Mouse (Mus musculus): ENCODE data around the gene Rnf224. TPM values are rescaled to one million over a fixed set of nuclear protein-coding genes. Genes with fewer than 3 reads are reported as not detected.

The Rnf224 gene
- polyA plus RNA-seq, 1 experiment from 2014 or later = not detected

DNA sequence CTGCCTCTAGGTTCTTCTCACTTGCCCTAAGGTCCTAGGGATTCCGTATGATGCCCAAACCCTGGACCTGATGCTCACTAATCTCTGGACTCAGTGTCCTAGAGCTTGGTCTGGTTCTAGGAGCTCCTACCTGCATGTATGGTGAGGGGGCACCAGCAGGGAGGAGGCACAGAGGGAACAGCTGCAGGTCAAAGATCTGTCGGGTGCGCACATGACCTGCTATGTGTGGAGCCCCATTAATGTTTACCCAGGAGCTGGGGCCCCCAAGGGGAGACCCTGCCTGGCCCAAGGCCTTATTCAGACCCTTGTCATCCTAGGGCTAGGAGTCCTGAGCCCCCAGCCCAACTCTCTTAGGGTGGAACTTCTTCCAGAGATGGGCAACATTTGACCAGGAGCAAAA, 2.5 kb downstream of the Rnf224 start, which contains the start of gene Slc34a3:
Gene Slc34a3, minus strand, starts transcription at position 315 of the 400 bp plus-strand sequence.
- ATAC-seq (ENCODE audit: low FRiP score) (no peak), DNase-seq (ENCODE audit: low spot score, missing footprints) (peak; percentile 44)
- 87% methylated on average over 3 of the region's 3 CpGs for WGBS
- H3K9me3 ChIP-seq (ENCODE audit: control insufficient read depth, low read length) = no peaks in the 10 kb centered on the region
- H3K9ac ChIP-seq (ENCODE audit: low read length) = no peak within 1 kb of the TSS
- H3K4me3 ChIP-seq (ENCODE audit: low read depth, low read length) = no peak within 1 kb of the TSS
- no peak within 1 kb of the TSS for H3K4me2 ChIP-seq
- no peak within 1 kb of the TSS for H3K27ac ChIP-seq (ENCODE audit: low read depth, low read length)
- no peaks in the 10 kb centered on the region for H3K27me3 ChIP-seq (ENCODE audit: control insufficient read depth, insufficient read depth, low read length)
- H3K36me3 ChIP-seq (ENCODE audit: control insufficient read depth, insufficient read depth, low read length) = no peaks in the 10 kb centered on the region
- H3K4me1 ChIP-seq (ENCODE audit: control insufficient read depth, insufficient read depth, low read length) = no peaks in the 10 kb centered on the region

DNA sequence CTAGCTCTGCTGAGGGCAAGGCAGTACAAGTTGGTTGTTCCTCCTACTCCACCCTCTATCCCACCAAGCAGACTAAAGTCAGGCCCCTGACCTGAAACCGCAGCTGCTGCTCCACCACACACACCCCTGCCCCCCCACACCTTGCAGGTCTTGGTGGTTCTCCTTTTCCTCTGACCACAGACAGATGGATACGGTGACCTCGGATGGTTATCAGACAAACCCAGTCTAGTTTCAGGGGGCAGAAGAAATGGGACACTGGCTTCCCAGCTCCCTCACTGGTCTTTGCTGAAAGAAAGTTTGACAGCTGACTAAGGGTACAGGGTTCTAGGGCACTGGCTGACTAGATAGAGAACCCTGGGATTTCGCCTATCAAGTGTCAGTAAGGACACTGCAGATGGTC, 3.2 kb downstream of the Rnf224 start:
- no peaks in the 10 kb centered on the region for H3K27me3 ChIP-seq (ENCODE audit: control insufficient read depth, insufficient read depth, low read length)
- H3K9me3 ChIP-seq (ENCODE audit: control insufficient read depth, low read length) = no peaks in the 10 kb centered on the region

DNA sequence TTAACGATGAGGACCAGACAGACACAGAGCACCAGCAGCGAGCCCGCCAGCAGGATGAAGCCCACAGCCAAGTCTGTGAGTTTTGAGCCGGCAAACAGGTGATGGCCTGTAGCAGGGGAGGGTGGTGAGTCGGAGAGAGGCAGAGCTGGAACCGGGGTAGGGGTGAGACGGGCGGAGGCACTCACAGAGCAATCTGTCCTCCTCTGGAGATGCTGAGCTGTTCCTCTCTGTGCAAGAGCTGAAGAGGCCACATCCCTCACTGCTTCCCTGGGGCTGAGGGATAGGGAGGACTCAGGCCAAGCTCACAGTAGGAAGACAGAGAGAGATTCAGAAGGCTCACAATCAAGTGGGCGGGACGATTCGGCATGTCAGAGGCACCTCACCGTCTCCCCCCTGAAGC, 5.5 kb downstream of the Rnf224 start:
- ATAC-seq (ENCODE audit: low FRiP score) (no peak), DNase-seq (ENCODE audit: low spot score, missing footprints) (no peak)
- 52% methylated on average over 11 of the region's 12 CpGs for WGBS
- no peaks in the 10 kb centered on the region for H3K9me3 ChIP-seq (ENCODE audit: control insufficient read depth, low read length)
- no peak overlapping the region for H3K27ac ChIP-seq (ENCODE audit: low read depth, low read length)
- H3K27me3 ChIP-seq (ENCODE audit: control insufficient read depth, insufficient read depth, low read length) = no peaks in the 10 kb centered on the region
- H3K9ac ChIP-seq (ENCODE audit: low read length) = no peak overlapping the region
- no peaks in the 10 kb centered on the region for H3K4me1 ChIP-seq (ENCODE audit: control insufficient read depth, insufficient read depth, low read length)
- no peak overlapping the region for H3K4me3 ChIP-seq (ENCODE audit: low read depth, low read length)
- no peak overlapping the region for H3K4me2 ChIP-seq
- H3K36me3 ChIP-seq (ENCODE audit: control insufficient read depth, insufficient read depth, low read length) = no peaks in the 10 kb centered on the region

More for the DNA sequence above, 3.2 kb downstream of the Rnf224 start:
- Histone ChIP-seq H3K36me3 (ENCODE audit: control insufficient read depth, insufficient read depth, low read length) (no peaks in the 10 kb centered on the region), H3K9ac (ENCODE audit: low read length) (no peak overlapping the region), H3K4me3 (ENCODE audit: low read depth, low read length) (no peak overlapping the region), H3K27ac (ENCODE audit: low read depth, low read length) (no peak overlapping the region), H3K4me1 (ENCODE audit: control insufficient read depth, insufficient read depth, low read length) (no peaks in the 10 kb centered on the region), H3K4me2 (no peak overlapping the region)
- WGBS = 86% methylated on average over 4 of the region's 4 CpGs
- DNase-seq (ENCODE audit: low spot score, missing footprints) (peak; percentile 78), ATAC-seq (ENCODE audit: low FRiP score) (no peak)

- Histone ChIP-seq H3K9me3 (ENCODE audit: control insufficient read depth, low read length) (no peaks in the 10 kb centered on the region), H3K27ac (ENCODE audit: low read depth, low read length) (no peak overlapping the region), H3K9ac (ENCODE audit: low read length) (no peak overlapping the region), H3K4me3 (ENCODE audit: low read depth, low read length) (no peak overlapping the region), H3K27me3 (ENCODE audit: control insufficient read depth, insufficient read depth, low read length) (no peaks in the 10 kb centered on the region), H3K36me3 (ENCODE audit: control insufficient read depth, insufficient read depth, low read length) (no peaks in the 10 kb centered on the region), H3K4me1 (ENCODE audit: control insufficient read depth, insufficient read depth, low read length) (peaks cover 3% of the 10 kb centered on the region), H3K4me2 (no peak overlapping the region)
- DNase-seq (ENCODE audit: low spot score, missing footprints) (no peak), ATAC-seq (ENCODE audit: low FRiP score) (no peak)
- 86% methylated on average over 7 of the region's 7 CpGs for WGBS
Observed at GRCm38 (mm10) chr2:25230581-25230980, 6.0 kb downstream of the Rnf224 start.

GRCm38 (mm10) chr2:25229582-25229981, 7.0 kb downstream of the Rnf224 start:
- H3K27me3 ChIP-seq (ENCODE audit: control insufficient read depth, insufficient read depth, low read length) = no peaks in the 10 kb centered on the region
- H3K36me3 ChIP-seq (ENCODE audit: control insufficient read depth, insufficient read depth, low read length) = no peaks in the 10 kb centered on the region
- DNase-seq (ENCODE audit: low spot score, missing footprints) = no peak
- peaks cover 6% of the 10 kb centered on the region for H3K4me1 ChIP-seq (ENCODE audit: control insufficient read depth, insufficient read depth, low read length)
- WGBS = 87% methylated on average over 5 of the region's 5 CpGs
- no peak for ATAC-seq (ENCODE audit: low FRiP score)
- no peaks in the 10 kb centered on the region for H3K9me3 ChIP-seq (ENCODE audit: control insufficient read depth, low read length)
- no peak overlapping the region for H3K4me2 ChIP-seq
- H3K4me3 ChIP-seq (ENCODE audit: low read depth, low read length) = no peak overlapping the region
- no peak overlapping the region for H3K9ac ChIP-seq (ENCODE audit: low read length)
- H3K27ac ChIP-seq (ENCODE audit: low read depth, low read length) = no peak overlapping the region

DNA sequence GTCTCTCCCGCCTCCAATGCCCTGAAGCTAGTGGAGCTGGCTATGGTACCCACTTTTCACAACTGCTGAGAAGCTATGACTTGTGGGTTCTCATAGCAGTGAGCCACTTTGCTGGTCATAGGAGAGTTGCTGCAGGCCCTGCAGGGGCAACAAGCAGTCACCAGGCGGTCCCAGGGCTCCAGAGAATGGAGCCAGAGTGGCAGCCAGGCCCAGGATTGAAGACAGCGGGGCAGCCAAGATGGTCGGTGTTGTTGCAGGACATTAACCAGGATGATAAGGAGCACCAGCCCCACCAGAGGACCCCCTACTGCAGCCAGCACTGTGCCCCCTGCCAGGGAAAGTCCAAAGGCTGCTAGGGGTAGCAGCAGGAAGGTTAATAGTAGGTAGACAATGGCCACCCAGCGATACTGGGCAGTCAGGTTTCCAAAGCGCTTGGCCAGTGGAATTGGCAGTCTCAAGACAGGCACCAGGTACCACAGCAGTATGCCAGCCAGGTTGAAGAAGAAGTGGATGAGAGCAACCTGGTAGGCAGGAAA, 7.5 kb downstream of the Rnf224 start:
- Histone ChIP-seq H3K27ac (ENCODE audit: low read depth, low read length) (no peak overlapping the region), H3K9me3 (ENCODE audit: control insufficient read depth, low read length) (no peaks in the 10 kb centered on the region), H3K4me1 (ENCODE audit: control insufficient read depth, insufficient read depth, low read length) (peaks cover 6% of the 10 kb centered on the region), H3K4me2 (no peak overlapping the region), H3K36me3 (ENCODE audit: control insufficient read depth, insufficient read depth, low read length) (no peaks in the 10 kb centered on the region), H3K9ac (ENCODE audit: low read length) (no peak overlapping the region), H3K27me3 (ENCODE audit: control insufficient read depth, insufficient read depth, low read length) (no peaks in the 10 kb centered on the region), H3K4me3 (ENCODE audit: low read depth, low read length) (no peak overlapping the region)
- no peak for ATAC-seq (ENCODE audit: low FRiP score)
- 74% methylated on average over 6 of the region's 6 CpGs for WGBS
- DNase-seq (ENCODE audit: low spot score, missing footprints) = peak; percentile 73

DNA sequence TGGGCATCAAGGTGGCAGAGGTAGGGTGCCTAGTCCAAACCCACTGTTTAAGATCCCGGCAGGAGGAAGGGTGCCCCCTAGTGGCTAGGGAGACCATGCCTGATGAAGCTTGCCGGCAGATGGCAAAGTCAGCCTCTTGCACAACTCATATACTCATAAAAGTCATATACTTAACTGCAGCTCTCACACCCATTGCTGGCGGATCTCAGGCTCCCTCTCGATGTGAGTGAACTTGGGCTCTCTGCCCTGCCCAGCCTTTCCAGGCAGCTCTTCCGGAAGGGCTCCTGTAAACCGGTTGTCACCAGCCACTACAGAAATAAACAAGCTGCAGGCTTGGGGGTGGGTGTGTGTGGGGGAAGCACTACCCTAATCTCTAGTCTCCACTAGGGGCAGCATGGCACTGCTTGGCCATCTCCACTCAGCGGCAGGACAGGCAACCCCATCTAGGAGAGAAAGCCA, 8.1 kb downstream of the Rnf224 start:
- no peaks in the 10 kb centered on the region for H3K9me3 ChIP-seq (ENCODE audit: control insufficient read depth, low read length)
- DNase-seq (ENCODE audit: low spot score, missing footprints) = peak; percentile 96
- peak overlapping the region; percentile 23; the same call in 1 of the 2 replicates for H3K4me2 ChIP-seq
- WGBS = 0% methylated on average over 7 of the region's 7 CpGs
- peaks cover 10% of the 10 kb centered on the region for H3K4me1 ChIP-seq (ENCODE audit: control insufficient read depth, insufficient read depth, low read length)
- H3K36me3 ChIP-seq (ENCODE audit: control insufficient read depth, insufficient read depth, low read length) = no peaks in the 10 kb centered on the region
- ATAC-seq (ENCODE audit: low FRiP score) = no peak
- H3K4me3 ChIP-seq (ENCODE audit: low read depth, low read length) = 0 out of 2 replicates have a peak overlapping the region, but pooled peaks have one; percentile 4
- no peaks in the 10 kb centered on the region for H3K27me3 ChIP-seq (ENCODE audit: control insufficient read depth, insufficient read depth, low read length)
- H3K27ac ChIP-seq (ENCODE audit: low read depth, low read length) = no peak overlapping the region
- no peak overlapping the region for H3K9ac ChIP-seq (ENCODE audit: low read length)

GRCm38 (mm10) chr2:25227406-25227805, 9.2 kb downstream of the Rnf224 start:
- H3K4me3 ChIP-seq (ENCODE audit: low read depth, low read length) = no peak overlapping the region
- H3K27me3 ChIP-seq (ENCODE audit: control insufficient read depth, insufficient read depth, low read length) = no peaks in the 10 kb centered on the region
- no peak overlapping the region for H3K9ac ChIP-seq (ENCODE audit: low read length)
- ATAC-seq (ENCODE audit: low FRiP score) (no peak), DNase-seq (ENCODE audit: low spot score, missing footprints) (peak; percentile 64)
- H3K4me2 ChIP-seq = no peak overlapping the region
- H3K27ac ChIP-seq (ENCODE audit: low read depth, low read length) = no peak overlapping the region
- no peaks in the 10 kb centered on the region for H3K9me3 ChIP-seq (ENCODE audit: control insufficient read depth, low read length)
- 93% methylated on average over 4 of the region's 4 CpGs for WGBS
- peaks cover 13% of the 10 kb centered on the region for H3K4me1 ChIP-seq (ENCODE audit: control insufficient read depth, insufficient read depth, low read length)
- no peaks in the 10 kb centered on the region for H3K36me3 ChIP-seq (ENCODE audit: control insufficient read depth, insufficient read depth, low read length)

DNA sequence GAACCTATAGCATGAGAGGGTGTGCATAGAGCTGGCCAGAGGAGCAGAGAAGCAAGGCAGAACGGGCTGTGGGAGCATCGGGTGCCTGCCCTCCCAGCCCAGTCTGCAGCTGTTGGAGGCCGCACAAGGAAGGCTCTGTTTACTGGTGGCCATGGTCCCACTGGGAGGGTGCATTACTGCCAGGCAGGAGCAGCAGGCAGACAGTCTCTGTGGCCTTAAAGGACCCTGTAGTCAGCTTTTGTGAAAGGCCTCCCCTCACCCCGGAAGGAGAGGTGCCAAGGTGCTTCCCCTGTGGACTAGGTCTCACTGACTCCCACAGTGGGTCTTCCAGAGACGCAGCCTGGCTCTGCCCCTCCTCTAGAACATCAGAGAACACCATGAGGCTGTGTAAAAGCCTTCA, 9.7 kb downstream of the Rnf224 start:
- Histone ChIP-seq H3K4me3 (ENCODE audit: low read depth, low read length) (no peak overlapping the region), H3K27ac (ENCODE audit: low read depth, low read length) (no peak overlapping the region), H3K4me1 (ENCODE audit: control insufficient read depth, insufficient read depth, low read length) (peaks cover 13% of the 10 kb centered on the region), H3K36me3 (ENCODE audit: control insufficient read depth, insufficient read depth, low read length) (no peaks in the 10 kb centered on the region), H3K27me3 (ENCODE audit: control insufficient read depth, insufficient read depth, low read length) (no peaks in the 10 kb centered on the region), H3K9ac (ENCODE audit: low read length) (no peak overlapping the region), H3K9me3 (ENCODE audit: control insufficient read depth, low read length) (no peaks in the 10 kb centered on the region), H3K4me2 (no peak overlapping the region)
- WGBS = 83% methylated on average over 5 of the region's 5 CpGs
- DNase-seq (ENCODE audit: low spot score, missing footprints) = peak; percentile 69
- no peak for ATAC-seq (ENCODE audit: low FRiP score)

Data from midbrain, embryonic 11.5 days (tissue).